Mouse (Mus musculus) bone marrow macrophage, adult 2 months (primary cell): Measurements from ENCODE around the gene Agbl3.

Experiments
- CTCF ChIP-seq: IDR thresholded peaks from 2 replicates; pipeline ENCODE4 v1.5.1; 2012; ENCODE audit warnings: low read depth, mild to moderate bottlenecking, low read length, moderate library complexity
- POLR2A ChIP-seq: IDR thresholded peaks from 2 replicates; pipeline ENCODE4 v1.6.1; 2012; ENCODE audit warnings: mild to moderate bottlenecking, low read depth, low read length, borderline replicate concordance

GRCm38 (mm10) chr6:34906661-34907060 is 126.4 kb downstream of the Agbl3 start:
- no peak for TF ChIP-seq CTCF
- no peak for TF ChIP-seq POLR2A
